25 mouse cellular contexts compared by ENCODE assay signal in genomic region chr2:178862620-178863019, GRCm38 (mm10).
"Had no signal": no experiment of that assay in that cellular context is flagged by ENCODE, and none has a peak within 500 bp of the region (broad histone marks: within the 10 kb centered on the region; RNA-seq: fewer than 3 reads in every experiment).

No protein-coding gene starts in this region.

- H3K4me3 ChIP-seq: heart, adult 2 months; heart, embryonic 12.5 days; hindbrain, embryonic 10.5 days; hindbrain, embryonic 12.5 days; intestine, embryonic 15.5 days; kidney, embryonic 15.5 days; limb, embryonic 13.5 days; limb, embryonic 15.5 days; liver, embryonic 12.5 days had no signal

- H3K36me3 ChIP-seq: heart, embryonic 12.5 days; hindbrain, embryonic 10.5 days; hindbrain, embryonic 12.5 days; intestine, embryonic 15.5 days; kidney, embryonic 15.5 days; limb, embryonic 13.5 days; limb, embryonic 15.5 days; liver, embryonic 12.5 days had no signal

- H3K4me1 ChIP-seq: heart, embryonic 12.5 days; hindbrain, embryonic 12.5 days; intestine, embryonic 15.5 days; kidney, embryonic 15.5 days; limb, embryonic 15.5 days; liver, embryonic 12.5 days had no signal

- DNase-seq: gastrocnemius, postnatal 10 days; heart, adult 2 months; heart, postnatal 10 days; heart, postnatal 4 days; kidney, adult 18-20 months; kidney, adult 9 months; kidney, postnatal 14 days; kidney, postnatal 36 days; layer of hippocampus, adult 9-11 months; layer of hippocampus, postnatal 36 days; left cerebral cortex, postnatal 4 days; lung, adult 18-20 months had no signal

- H3K27me3 ChIP-seq: heart, embryonic 12.5 days; hindbrain, embryonic 12.5 days; intestine, embryonic 15.5 days; kidney, embryonic 15.5 days; limb, embryonic 13.5 days; limb, embryonic 15.5 days; liver, embryonic 12.5 days had no signal

- H3K9ac ChIP-seq: heart, embryonic 12.5 days; hindbrain, embryonic 12.5 days; hindbrain, embryonic 14.5 days; intestine, embryonic 15.5 days; kidney, embryonic 15.5 days; limb, embryonic 13.5 days; limb, embryonic 15.5 days; liver, embryonic 12.5 days; liver, embryonic 14.5 days had no signal

- H3K27ac ChIP-seq: heart, adult 2 months; hindbrain, embryonic 10.5 days; hindbrain, embryonic 12.5 days; hindbrain, embryonic 14.5 days; intestine, embryonic 15.5 days; kidney, embryonic 15.5 days; kidney, postnatal 0 days; limb, embryonic 13.5 days; limb, embryonic 15.5 days; liver, embryonic 12.5 days; liver, embryonic 14.5 days had no signal

- ATAC-seq: inflammation-experienced regulatory T-cells, adult 6 months; intestine, embryonic 15.5 days; intestine, postnatal 0 days; liver, embryonic 12.5 days had no signal

- H3K9me3 ChIP-seq: heart, embryonic 12.5 days; hindbrain, embryonic 10.5 days; hindbrain, embryonic 12.5 days; intestine, embryonic 15.5 days; kidney, embryonic 15.5 days; limb, embryonic 13.5 days; limb, embryonic 15.5 days; liver, embryonic 12.5 days had no signal

- H3K4me2 ChIP-seq: heart, embryonic 12.5 days; hindbrain, embryonic 12.5 days; hindbrain, embryonic 14.5 days; intestine, embryonic 15.5 days; kidney, embryonic 15.5 days; limb, embryonic 13.5 days; limb, embryonic 15.5 days; liver, embryonic 12.5 days had no signal
